Mouse (Mus musculus): Measurements from ENCODE around the gene Ctdspl.

Ctdspl gene

GRCm38 (mm10) chr9:118926111-118926650 is at the start of gene Ctdspl:
TSS of gene Ctdspl (plus strand) at chr9:118926453.
- peak; percentile 42 for DNase-seq

GRCm38 (mm10) chr9:118876902-118877301 is 49.4 kb upstream of the Ctdspl start:
- DNase-seq = no peak

- DNase-seq = no peak
These were observed 48.8 kb upstream of the Ctdspl start for GRCm38 (mm10) chr9:118877365-118878008.

DNA sequence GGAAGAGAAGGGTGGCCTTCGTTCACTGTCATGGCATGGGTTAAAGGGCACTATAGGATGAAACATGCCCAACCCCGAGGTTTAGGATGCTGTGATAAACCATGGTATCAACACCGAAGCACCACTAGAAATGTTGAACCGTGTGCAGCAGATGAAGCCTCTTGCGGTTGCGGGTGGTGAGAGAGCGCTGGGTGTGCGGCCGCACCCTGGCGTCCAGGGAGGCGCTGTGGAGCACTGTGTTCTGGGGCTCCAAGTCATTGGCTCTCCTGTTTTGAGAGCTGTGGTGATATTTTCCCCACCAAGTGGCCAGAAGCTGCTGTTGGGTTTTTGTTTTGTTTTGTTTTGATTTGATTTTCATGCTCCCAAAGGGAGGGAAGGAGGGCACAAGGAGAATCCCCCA is 47.7 kb upstream of the Ctdspl start:
- no peak for DNase-seq

DNA sequence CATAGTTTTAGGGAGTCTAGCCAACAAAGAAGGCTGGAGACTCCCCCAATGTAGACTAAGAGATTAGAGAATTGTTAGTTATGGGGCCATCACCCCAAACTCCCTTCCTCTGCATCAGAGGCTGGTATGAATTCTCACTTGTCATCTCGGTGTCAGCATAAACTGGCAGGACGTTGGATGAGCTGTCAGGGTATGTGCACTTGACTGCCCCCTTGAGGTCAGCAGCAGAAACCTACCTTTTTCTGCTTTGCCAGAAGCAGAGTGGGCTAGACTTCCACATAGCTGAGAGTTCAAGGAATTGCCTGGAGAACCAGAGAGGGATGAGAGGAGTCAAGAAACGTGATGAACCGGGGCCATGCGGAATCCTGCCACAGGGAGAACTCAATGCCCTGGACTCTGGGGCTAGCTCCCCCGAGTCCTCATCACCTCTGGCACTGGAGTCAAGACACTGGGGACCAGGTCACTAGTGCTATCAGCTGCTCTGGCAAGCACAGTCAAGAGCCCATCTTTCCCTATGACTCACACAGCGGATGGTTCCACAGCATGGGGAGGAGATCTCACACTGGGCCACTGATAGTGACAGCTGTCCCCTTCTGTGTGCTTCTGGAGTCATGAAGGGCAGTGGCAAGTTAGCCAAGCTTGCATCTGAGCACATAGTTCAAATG is 44.8 kb upstream of the Ctdspl start:
- no peak for DNase-seq

GRCm38 (mm10) chr9:118881946-118882284 is 44.3 kb upstream of the Ctdspl start:
- DNase-seq = no peak

DNA sequence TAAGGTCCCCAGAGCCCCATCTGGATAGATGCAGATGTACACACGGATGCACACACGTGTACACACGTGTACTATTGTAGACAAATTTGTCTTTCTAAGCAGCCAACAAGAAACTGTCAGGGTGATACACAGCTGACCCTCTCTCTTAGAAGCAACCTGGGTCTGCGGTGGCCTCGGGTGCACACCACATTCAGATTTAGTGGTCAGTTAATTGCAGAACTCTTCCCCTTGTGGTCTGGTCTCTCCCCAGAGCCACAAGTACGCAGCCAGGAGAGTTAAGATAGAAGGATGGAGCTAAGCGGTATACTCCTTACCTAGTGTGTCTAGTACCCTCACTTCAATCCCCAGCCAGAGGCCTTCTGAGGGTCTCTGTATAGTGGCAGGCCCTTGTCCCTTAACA is 43.1 kb upstream of the Ctdspl start:
- no peak for DNase-seq

DNA sequence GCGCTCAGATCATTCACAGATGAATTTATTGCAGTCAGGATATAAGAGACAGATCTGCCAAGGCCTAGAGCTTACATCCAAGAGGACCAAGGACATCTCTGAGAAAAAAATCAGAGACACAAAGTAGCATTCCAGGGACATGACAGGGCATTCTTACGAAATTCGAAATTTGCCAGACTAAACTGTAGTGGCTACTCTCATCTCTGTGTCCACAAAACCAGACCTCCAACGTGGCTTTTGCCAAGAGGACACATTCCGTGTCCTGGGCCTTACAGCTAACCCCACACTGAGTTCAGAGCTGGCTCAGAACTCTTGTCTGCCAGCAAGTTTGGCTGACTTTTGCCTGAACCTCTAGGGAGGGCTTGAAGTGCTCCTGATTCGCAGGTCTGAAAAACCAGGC is 40.5 kb upstream of the Ctdspl start:
- DNase-seq = no peak

GRCm38 (mm10) chr9:118887201-118887600 is 39.1 kb upstream of the Ctdspl start:
- DNase-seq = no peak

GRCm38 (mm10) chr9:118887734-118888133 is 38.5 kb upstream of the Ctdspl start:
- DNase-seq = no peak

GRCm38 (mm10) chr9:118890149-118890548 is 36.1 kb upstream of the Ctdspl start:
- no peak for DNase-seq

GRCm38 (mm10) chr9:118890645-118891044 is 35.6 kb upstream of the Ctdspl start:
- no peak for DNase-seq

- no peak for DNase-seq
These were observed 35.2 kb upstream of the Ctdspl start for GRCm38 (mm10) chr9:118891068-118891467.

DNA sequence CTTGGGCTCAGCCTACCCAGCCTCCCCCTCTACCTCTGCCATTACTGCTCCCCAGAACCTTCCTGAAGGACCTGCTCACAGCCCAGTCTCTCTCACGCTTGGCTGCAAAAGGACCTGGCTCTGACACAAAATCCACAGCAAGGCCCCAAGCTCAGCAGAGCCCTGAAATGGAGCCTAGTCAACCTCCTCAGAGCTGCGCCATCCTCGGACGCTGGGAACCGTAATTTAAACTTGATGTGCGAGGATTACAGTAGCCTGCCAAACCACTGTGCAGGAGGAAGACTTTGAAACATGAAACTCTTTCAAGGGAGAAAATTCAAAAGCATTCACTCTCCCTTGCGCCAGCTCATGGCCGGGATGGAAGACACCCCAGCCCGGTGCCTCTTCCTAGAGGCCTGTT is 34.7 kb upstream of the Ctdspl start:
- DNase-seq = no peak

- no peak for DNase-seq
These were observed 31.2 kb upstream of the Ctdspl start for GRCm38 (mm10) chr9:118895101-118895500.

DNA sequence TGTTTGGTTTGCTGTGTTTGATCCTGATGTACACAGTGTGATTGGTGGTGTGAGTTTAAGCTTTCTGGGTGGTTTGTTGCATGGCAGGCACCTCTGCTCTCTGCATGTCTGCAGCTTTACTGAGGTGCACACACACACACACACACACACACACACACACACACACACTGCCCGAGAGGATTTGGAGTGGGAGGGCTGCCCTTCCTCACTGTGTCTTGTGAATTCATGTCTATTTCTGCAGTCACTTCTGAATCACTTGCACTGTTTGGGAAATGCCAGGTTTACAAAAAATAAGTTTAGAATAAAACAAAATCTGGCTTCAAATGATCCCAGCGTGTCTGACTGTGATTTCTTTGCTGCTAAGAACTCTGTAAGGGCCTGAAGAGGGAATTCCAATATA is 25.6 kb upstream of the Ctdspl start:
- DNase-seq = no peak

GRCm38 (mm10) chr9:118901917-118902316 is 24.3 kb upstream of the Ctdspl start:
- DNase-seq = no peak

- peak; percentile 80 for DNase-seq
These were observed 18.2 kb upstream of the Ctdspl start for GRCm38 (mm10) chr9:118907934-118908620.

DNA sequence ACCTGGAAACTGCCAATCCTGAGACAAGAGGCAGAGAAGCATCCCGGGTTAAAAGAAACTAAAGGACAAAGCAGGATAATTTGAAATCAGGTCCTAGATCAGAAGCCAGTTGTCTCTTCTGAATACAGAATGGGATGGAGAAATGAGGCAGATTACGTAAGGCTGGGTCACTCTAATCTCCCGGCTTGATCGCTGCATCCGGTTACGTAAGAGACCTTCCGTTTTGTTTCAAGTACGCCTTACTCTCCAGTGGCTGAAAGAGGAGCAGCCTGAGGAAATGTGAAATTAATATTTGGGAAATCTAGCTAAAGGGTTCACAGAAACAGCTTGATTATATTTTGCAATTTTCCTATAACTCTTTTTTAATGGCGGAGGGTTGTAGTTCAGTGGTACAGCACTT is 13.2 kb upstream of the Ctdspl start:
- DNase-seq = no peak

DNA sequence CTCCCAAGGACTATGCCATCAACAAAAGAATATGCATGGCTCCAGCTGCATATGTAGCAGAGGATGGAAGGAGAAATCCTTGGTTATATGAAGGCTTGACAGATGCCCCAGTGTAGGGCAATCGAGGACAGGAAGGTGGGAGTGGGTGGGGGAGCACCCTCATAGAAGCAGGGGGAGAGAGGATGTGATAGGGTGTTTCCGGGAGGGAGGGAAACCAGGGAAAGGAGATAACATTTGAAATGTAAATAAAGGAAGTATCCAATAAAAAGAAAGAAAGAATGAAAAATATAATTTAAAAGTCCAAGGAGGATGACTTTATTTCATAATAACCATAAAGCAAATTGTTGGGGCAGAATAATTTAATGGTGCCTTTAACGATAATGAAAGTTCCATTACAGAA is 12.6 kb upstream of the Ctdspl start:
- DNase-seq = no peak

DNA sequence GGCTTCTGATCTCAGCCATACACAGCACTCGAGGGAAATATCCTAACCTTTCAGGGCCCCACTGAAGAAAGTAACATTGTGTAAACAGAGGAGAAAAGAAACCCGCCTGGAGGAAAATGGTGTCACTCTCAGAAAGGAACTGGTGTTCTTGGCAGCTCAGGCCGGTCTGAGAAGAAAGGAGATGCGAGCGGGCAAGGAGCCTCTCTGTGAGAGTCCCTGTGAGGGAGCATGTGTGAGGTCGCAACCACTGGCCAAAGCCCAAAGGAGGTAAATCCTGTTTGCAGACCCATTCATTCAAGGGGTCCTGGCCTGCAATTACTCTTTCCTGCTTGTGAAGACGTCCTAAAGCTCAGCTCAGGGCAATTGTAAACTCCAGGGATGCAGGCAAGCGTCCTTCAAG is 11.7 kb upstream of the Ctdspl start:
- no peak for DNase-seq

GRCm38 (mm10) chr9:118915290-118915689 is 11.0 kb upstream of the Ctdspl start:
- DNase-seq = no peak

DNA sequence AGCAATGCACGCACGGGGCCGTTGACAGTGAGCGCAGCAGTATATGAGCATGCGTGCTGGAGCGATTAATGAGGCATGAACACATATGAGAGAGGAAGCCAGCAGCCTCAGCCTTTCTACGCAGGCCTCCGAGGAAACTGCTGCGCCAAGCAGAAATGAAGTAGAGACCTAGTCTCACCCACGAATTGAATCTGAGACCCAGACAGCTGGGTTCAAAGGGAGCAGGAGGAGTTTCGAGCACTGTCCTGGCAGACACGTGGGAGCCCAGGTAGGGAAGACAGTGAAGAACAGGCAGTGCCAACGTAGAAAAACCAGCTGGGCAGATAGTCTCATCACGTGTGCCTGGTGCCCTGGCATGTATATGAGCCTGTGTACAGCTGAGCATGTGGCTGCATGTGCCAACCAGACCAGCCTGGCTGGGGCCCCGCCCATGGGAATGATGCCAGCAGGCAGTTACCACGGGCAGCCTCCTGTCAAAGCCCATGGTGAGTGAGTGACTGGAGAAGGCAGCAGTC is 6.5 kb upstream of the Ctdspl start:
- peak; percentile 54 for DNase-seq
